Mouse (Mus musculus) mesoderm, embryonic 11.5 days (tissue): Measurements from ENCODE around the gene Gm20532.
A peak's percentile ranks its signal among the peaks of the same experiment; 100 is the strongest.

Source experiments
- DNase-seq: peaks from one replicate; pipeline ENCODE4 v3.0.0-alpha.2; 2012; ENCODE audit warnings: low read depth, low spot score

Gene Gm20532

GRCm38 (mm10) chr2:26617928-26618327 is 31.5 kb downstream of the Gm20532 start:
- DNase-seq, result no peak

GRCm38 (mm10) chr2:26621246-26621645 is 34.8 kb downstream of the Gm20532 start:
- DNase-seq, result no peak

GRCm38 (mm10) chr2:26622984-26623383 is 36.5 kb downstream of the Gm20532 start:
- DNase-seq, result no peak

DNA sequence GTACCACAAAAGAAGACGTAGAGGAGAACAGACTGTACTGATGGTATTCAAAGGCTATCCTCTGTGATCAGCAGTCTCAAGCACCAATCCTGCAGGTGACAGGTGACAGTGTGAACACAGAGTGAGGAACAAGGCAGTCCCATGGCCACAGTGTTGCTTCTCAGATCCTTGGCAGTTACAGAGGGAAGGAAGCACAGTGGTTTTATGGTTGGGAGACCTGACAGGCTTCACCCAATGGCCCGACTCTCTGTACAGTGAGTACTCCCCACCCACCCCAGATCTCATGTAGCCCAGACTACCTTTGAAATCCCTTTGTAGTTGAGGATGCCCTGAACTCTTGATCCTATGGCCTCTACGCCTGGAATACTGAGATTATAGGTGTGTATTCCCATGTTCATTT is 39.0 kb downstream of the Gm20532 start:
- DNase-seq, result no peak

DNA sequence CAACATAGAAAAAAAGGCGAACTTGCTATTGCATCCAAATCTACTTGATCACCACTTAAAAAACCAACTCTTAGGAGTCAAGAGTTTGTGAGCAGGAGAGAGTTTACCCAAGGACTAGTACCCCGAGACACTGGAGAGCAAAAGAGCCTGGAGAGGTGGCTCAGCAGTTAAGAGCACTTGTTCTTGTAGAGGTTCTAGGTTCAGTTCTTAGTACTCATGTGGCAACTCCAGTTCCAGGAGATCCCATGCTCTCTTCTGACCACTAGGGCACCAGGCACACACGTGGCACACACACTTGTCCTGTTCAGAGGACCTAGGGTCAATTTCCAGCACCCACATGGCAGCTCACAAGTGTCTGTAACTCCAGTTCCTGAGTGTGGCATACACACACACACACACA is 39.6 kb downstream of the Gm20532 start:
- no peak for DNase-seq

DNA sequence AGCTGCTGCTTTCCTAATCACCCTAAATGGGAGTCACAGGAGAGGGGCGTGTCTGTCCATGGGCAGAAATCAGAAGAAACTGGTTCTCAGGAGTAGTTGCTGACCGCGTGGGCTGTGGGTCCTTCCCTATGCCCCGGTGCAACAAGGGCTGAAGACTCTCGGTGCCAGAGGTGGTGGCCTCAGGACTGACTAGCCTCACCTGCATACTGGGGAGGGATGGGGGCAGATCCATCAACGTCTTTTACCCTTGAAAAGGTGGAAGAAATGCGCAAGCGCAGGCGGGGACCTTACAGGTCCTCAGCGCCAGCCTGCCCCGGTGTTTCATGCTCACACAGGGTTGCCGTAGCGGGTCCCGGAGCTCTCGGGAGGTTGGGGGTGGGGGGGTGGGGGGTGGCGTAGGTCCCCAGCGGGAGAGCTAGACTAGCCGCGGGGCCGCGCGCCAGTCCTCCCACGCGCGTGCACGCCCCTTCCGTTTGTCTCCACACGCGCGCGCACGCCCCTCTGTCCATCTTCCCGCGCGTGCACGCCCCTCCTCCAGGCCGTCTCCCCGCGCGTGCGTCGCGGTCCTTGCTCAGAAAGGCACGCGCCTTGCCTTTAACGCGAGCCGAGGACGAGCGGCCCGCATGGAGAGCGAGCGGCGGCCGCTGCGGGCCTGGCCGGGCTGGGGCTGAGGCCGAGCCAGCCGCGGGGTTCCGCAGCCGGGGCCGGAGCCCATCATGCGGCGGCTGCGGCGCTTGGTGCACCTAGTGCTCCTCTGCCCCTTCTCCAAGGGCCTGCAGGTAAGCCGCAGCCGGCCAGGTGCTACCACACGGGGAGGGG is 41.7 kb downstream of the Gm20532 start, which contains the start of gene Fam69b:
Fam69b (plus strand) TSS at position 537 of the 819 bp plus-strand sequence.
- peak; percentile 86 for DNase-seq

- DNase-seq, result peak; percentile 34
Measured at GRCm38 (mm10) chr2:26628792-26629437, 42.5 kb downstream of the Gm20532 start.

DNA sequence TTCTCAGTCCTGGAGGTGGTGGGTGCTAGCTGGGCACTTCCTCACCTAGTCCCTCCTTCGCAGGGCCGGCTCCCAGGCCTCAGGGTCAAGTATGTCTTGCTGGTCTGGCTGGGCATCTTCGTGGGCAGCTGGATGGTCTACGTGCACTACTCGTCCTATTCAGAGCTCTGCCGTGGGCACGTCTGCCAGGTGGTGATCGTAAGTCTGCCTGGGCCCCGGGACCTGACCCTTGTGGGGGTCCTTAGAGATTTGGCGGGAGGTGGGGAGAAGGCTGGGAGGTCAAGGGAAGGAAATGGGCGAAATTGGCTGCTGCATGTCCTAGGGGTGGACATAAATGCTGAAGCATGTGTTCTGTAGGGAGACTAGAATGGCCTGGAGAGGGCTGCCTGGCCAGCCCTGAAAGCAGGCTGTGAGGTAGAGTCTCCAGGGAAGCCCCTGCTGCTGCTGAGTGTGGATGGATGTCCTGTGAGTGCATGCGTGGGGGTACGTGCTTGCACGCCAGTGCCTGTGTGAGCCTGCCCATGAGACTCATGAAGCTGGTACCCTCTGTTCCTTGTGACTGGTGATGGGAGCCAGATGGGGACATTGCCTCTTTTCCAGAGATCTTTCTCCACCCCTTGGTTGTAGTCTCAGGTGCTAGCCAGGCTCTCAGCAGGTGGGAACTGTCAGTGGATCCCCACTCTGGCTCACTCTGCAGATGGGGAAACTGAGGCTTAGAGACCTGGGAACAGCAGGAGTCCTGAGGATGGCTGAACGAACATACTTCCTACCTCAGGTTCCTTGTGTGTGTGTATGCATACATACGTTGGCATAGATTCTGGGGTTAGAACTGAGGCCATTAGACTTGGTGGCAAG is 46.3 kb downstream of the Gm20532 start:
- no peak for DNase-seq

DNA sequence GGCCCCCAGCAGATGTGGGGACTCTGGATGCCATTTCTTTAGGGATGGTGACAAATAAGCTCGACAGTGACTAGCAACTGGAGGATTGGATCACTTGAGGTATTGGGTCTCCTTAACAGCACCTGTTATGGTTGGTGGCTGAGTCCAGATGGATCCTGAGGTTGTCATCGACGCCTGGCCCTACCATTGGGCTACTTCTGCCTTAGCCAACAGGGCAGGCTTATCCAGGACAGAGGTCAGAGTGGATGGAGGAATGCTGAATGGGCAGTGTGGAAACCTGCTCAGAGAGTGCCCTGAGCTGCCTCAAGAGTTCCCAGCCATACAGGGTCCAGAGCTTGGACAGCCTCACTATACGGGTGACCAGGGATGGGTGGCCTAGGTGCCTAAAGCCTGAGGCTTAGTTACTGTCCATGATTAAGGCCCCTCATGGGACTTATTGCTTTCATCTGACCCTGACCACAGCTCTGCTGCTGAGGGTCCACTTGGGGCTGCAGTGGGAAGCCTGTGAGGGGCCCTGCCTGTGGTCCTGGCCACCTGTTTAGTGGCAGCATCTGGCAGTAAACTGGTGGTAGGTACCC is 47.6 kb downstream of the Gm20532 start:
- DNase-seq, result no peak

- DNase-seq, result no peak
Measured at GRCm38 (mm10) chr2:26634629-26635488, 48.4 kb downstream of the Gm20532 start.

GRCm38 (mm10) chr2:26635489-26636324 is 49.3 kb downstream of the Gm20532 start:
- DNase-seq, result no peak

DNA sequence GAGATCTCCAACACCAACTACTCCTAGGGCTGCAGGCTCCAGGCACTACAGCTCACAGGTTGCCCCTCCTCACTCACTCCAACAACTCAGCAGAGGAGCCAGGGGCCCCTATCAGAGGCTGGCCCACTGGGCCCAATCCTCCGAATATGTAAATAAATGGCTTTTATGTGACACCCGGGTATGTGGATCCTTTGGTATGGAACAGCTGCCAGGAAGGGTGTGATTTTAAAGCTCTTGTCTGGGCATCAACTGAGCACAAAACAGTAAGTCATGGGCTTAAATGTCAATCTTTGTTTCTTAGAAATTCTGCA is 49.8 kb downstream of the Gm20532 start:
- DNase-seq, result no peak

DNA sequence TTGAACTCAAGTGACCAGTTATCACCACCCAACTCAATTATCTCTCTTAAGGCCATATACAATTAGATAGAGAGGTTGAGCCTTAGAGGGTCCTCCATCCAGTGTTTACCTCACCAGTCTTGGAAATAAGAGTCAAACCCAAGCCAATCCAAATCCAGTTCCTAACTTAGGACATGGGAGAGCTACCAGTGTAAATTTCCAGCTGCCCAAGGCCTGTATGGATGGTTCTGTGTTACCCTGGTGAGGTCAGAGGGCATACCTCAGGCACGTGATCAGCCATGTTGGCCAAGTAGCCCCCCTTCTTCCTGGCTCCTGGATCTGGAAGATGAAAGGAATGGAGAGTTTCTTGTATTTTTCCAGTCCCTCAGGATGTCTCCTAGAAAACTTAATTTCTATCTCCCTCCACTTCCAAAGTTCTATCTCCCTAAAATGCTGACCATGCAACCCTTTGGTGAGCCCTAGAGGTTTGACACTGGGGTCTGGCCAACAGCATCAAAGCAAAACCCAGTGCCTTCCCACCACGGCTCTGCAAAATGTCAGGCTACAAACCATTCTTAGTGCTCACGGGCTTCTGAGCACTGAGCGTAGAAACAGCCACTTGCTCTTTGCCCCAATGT is 51.0 kb downstream of the Gm20532 start:
- DNase-seq, result no peak

DNA sequence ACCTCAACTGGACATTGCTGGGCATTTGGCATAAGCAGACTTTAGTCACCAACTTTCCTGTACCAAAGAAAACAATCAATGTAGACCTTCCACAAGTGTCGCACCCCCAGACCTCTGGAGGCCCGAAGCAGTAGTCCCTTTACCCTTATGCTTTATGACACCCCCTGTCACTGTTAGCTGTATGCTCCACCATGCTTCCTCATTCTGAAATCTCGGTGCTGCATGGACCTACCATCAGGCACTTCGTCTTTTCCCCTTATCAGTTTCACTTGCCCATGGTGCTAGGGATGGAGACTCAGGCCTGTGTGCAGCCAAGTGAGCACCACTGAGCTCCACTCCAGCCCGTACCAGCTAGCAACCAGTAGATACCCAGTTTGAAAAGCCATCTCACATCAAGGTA is 51.6 kb downstream of the Gm20532 start:
- no peak for DNase-seq

- DNase-seq, result no peak
Measured at GRCm38 (mm10) chr2:26638572-26638971, 52.1 kb downstream of the Gm20532 start.

DNA sequence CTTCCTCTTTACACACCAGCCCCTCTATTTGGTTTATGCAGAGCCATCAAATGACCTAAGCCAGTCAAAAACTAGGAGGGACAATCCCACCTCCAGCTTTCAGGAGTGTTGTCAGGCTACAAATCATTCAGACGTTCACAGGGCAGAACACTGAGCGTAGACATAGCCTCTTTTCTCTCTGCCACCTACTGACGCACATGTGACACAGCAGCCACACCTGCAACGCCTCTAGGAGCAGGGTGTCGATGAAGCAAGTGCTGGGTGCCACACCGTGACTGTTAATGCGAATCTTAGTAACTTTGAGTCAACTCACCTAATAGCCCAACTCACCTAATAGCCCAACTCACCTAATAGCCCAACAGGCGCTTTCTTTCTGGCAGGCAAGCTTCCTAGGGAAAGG is 52.6 kb downstream of the Gm20532 start:
- DNase-seq, result peak; percentile 52

DNA sequence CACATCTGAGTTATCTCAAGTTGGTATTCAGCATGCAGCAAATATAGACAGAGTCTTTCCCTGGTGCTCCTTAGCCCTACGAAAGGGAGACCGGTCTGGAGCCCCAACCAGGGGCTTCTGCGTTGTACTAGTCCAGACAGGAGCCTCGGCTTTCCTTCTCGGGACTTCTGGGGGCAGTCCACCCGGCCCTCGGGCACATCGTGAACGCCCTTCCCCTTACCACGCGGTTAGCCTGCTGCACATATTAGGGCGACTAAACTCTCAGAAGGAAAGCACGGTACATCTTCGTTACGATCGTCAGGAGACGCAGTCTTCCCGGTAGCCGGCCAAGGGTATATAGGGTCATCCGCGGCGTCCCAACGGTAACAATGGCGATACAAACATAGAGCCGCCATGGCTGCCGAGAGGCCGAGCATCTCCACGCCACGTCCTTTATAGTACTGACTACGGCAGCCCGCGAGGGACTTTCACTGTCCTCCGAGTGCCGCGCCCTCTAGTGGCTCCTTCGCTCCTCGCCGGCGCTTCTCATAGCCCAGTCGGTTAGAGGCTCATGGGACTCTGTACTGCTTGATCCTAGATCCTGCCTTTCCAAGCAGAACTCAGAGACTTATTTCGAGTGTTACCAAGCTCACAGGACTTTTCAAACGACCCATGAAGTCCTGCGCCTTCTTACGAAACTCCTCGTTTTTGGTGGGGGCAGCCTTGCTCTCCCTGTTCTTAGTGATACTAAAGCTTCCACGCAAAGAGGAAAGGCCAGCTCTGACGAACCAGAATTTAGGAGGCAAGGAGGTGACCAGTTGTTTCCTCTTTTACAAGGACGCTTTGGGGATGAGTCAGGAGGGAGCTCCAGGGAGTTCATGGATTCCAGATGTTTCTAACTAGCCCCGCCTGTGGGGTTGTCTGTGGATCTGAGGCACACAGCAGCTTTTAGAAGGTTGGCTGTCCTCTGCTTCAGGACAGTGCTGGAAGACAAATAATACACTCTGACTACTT is 53.7 kb downstream of the Gm20532 start:
- DNase-seq, result peak; percentile 97

DNA sequence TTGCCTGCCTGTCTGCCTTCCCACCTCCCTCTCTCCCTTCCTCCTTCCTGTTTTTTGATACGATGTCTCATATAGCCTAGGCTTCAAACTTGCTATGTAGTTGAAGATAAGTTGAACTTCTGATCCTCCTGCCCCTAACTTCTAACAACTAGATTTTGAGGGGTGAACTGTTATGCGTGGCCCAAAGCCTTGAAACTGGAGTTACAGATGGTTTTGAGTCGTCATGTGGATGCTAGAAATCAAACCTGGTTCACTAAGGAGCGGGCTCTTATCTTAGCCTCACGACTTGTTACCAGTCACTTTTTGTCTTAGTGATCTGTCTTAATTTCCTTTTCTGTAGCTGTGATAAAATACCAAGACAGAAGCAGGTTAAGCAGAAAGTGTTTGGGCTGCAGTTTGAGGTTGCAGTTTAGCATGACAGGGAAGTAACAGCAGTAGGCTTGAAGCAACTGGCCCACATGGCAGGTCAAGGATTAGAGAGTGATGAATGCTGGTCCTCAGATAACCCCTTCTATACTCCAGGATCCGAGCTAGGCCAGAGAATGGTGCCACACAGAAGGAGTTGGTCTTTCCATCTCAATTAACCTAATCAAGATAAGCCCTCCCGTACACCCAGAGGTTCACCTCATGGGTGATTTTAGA is 54.7 kb downstream of the Gm20532 start:
- no peak for DNase-seq
